Mouse (Mus musculus) inflammation-experienced regulatory T-cells, adult 16 weeks (primary cell): ENCODE measurements around the gene Kcnmb3. TPM values are rescaled to one million over a fixed set of nuclear protein-coding genes. Genes with fewer than 3 reads are reported as not detected.

Source experiments
- polyA plus RNA-seq: library from polyadenylated mRNA; unstranded; fragments of 100-300 nt; shearing (Covaris generic); gene quantifications from one replicate; pipeline ENCODE4 v1.2.1, GENCODE M21; 2017

Gene Kcnmb3
- 0.17 TPM for polyA plus RNA-seq

GRCm38 (mm10) chr3:32492097-32493090 is at the start of gene Kcnmb3:
Gene Kcnmb3, minus strand, starts transcription at chr3:32492231.

GRCm38 (mm10) chr3:32529303-32529898 is 37.4 kb upstream of the Kcnmb3 start, which contains the start of gene Mfn1:
Gene Mfn1, plus strand, starts transcription at chr3:32529465.

GRCm38 (mm10) chr3:32509496-32510374 is 17.7 kb upstream of the Kcnmb3 start, which contains the start of gene Zfp639:
Gene Zfp639, plus strand, starts transcription at chr3:32510259.

Other genes starting within 250 kb of the Kcnmb3 start
- 2.4 TPM for gene Zmat3, start 126.2 kb downstream of the Kcnmb3 start, polyA plus RNA-seq
- gene Pik3ca, start 94.6 kb downstream of the Kcnmb3 start, polyA plus RNA-seq = 5.5 TPM
- 43.1 TPM for gene Zfp639, start 18.0 kb upstream of the Kcnmb3 start, polyA plus RNA-seq
- 16.8 TPM for gene Mfn1, start 37.2 kb upstream of the Kcnmb3 start, polyA plus RNA-seq
- 11.8 TPM for gene Gnb4, start 124.4 kb upstream of the Kcnmb3 start, polyA plus RNA-seq
- 128 TPM for gene Actl6a, start 214.1 kb upstream of the Kcnmb3 start, polyA plus RNA-seq
- 173 TPM for gene Ndufb5, start 244.8 kb upstream of the Kcnmb3 start, polyA plus RNA-seq
- gene Mrpl47, start 245.4 kb upstream of the Kcnmb3 start, polyA plus RNA-seq = 23.1 TPM